Mouse (Mus musculus) midbrain, embryonic 10.5 days (tissue): ENCODE data around the gene Mpc2. TPM values are rescaled to one million over a fixed set of nuclear protein-coding genes. Genes with fewer than 3 reads are reported as not detected.

Experiments used
- DNase-seq: peaks from one replicate; pipeline ENCODE4 v3.0.0-alpha.2; 2017; ENCODE audit warnings: low spot score
- H3K27ac ChIP-seq: fragments of 300-500 bp; sonication (generic); replicated peaks from 2 replicates; pipeline ENCODE4 v1.5.1; 2016; ENCODE audit warnings: mild to moderate bottlenecking
- H3K27me3 ChIP-seq: fragments of 300-500 bp; sonication (generic); 2 replicates; pipeline ENCODE4 v1.6.1; 2016; ENCODE audit warnings: low read depth, mild to moderate bottlenecking; ENCODE audit not compliant: poor library complexity, severe bottlenecking
- H3K36me3 ChIP-seq: fragments of 300-500 bp; sonication (generic); 2 replicates; pipeline ENCODE4 v1.6.1; 2016; ENCODE audit warnings: mild to moderate bottlenecking, moderate library complexity
- H3K4me1 ChIP-seq: fragments of 300-500 bp; sonication (generic); 2 replicates; pipeline ENCODE4 v1.6.1; 2016
- H3K4me3 ChIP-seq: fragments of 300-500 bp; sonication (generic); 2 replicates; pipeline ENCODE4 v1.5.1; 2016; ENCODE audit warnings: mild to moderate bottlenecking, moderate library complexity
- H3K9me3 ChIP-seq: fragments of 300-500 bp; sonication (generic); replicated peaks from 2 replicates; pipeline ENCODE4 v1.6.1; 2016; ENCODE audit warnings: mild to moderate bottlenecking
- WGBS: fragments of 180-500 bp; shearing (Covaris S2); methylation state at CpG from one replicate; pipeline ENCODE4 v1.1.7; 2016; 5-methylcytosine and 5-hydroxymethylcytosine counted together
- polyA plus RNA-seq: library from polyadenylated mRNA; unstranded; fragments of >200 nt; fragmentation: Nextera tagmentation; extraction: Ambion mirVana; gene quantifications from 2 replicates; pipeline ENCODE4 v1.2.1, GENCODE M21; 2016

Gene Mpc2
- polyA plus RNA-seq, result 96.4 and 97.5 TPM in 2 replicates

DNA sequence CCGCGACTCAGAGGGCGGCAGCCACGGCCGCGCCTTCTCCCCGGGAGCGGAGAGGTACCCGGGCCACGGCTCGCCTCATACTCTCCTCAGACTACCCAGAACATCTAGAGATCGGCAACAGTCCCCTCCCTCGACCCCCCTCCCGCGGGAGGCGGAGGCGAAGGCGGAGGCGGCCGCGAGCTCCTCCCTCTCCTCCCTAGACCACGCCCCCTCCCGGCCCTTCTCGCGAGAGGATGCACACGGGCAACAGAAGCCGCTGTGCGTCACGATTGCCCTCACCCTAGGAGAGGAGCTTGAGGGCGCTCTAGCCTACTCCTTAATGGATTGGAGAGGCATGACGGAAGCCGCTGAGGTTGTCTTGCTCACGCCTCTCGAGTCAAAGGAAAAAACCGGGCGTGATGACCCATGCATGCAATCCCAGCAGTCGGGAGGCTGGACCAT lies at the start of gene Mpc2, which contains the start of gene Dcaf6:
Gene Mpc2 (plus strand): TSS at position 278 of the 441 bp plus-strand sequence.
Gene Dcaf6 (minus strand): TSS at position 116 of the 441 bp plus-strand sequence.
- Histone ChIP-seq H3K9me3 (no peaks in the 10 kb centered on the region), H3K27ac (peak within 1 kb of the TSS; percentile 91), H3K4me3 (peak within 1 kb of the TSS; percentile 95), H3K36me3 (no peaks in the 10 kb centered on the region), H3K27me3 (no peaks in the 10 kb centered on the region), H3K4me1 (peaks cover 16% of the 10 kb centered on the region)
- WGBS, result under 1% methylated on average over 33 of the region's 37 CpGs
- peak; percentile 100 for DNase-seq

DNA sequence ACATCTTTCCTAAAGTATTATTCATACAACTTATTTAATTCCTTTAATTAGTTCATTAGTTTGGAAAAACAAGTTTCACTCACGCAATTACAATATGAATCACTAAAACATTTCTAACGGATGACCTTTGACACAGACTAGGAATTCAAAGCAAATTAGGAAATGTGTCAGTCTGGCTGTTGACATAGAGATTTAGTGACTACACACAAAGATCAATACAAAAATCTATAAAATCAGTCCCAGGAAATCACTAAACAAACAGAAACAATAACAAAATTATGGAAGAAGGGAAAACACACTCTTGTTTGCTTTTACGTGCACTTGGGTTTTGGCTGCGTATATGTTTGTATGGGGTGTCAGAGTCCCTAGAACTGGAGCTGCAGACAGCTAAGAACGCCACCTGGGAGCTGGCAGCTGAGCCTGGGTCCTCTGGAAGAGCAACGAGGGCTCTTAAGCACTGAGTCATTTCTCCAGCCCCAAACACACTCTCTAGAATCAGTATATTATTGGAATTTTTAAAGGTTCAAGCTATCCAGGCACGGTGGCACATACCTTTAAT lies 39.0 kb upstream of the Mpc2 start:
- Histone ChIP-seq H3K27me3 (no peaks in the 10 kb centered on the region), H3K9me3 (no peaks in the 10 kb centered on the region), H3K27ac (no peak overlapping the region), H3K36me3 (no peaks in the 10 kb centered on the region), H3K4me1 (no peaks in the 10 kb centered on the region), H3K4me3 (no peak overlapping the region)
- DNase-seq, result no peak
- 74% methylated on average over 7 of the region's 7 CpGs for WGBS

GRCm38 (mm10) chr1:165426254-165426653 lies 34.2 kb upstream of the Mpc2 start:
- Histone ChIP-seq H3K9me3 (no peaks in the 10 kb centered on the region), H3K27me3 (no peaks in the 10 kb centered on the region), H3K4me3 (no peak overlapping the region), H3K36me3 (no peaks in the 10 kb centered on the region), H3K4me1 (no peaks in the 10 kb centered on the region), H3K27ac (no peak overlapping the region)
- no peak for DNase-seq
- WGBS, result 93% methylated on average over 2 of the region's 2 CpGs

DNA sequence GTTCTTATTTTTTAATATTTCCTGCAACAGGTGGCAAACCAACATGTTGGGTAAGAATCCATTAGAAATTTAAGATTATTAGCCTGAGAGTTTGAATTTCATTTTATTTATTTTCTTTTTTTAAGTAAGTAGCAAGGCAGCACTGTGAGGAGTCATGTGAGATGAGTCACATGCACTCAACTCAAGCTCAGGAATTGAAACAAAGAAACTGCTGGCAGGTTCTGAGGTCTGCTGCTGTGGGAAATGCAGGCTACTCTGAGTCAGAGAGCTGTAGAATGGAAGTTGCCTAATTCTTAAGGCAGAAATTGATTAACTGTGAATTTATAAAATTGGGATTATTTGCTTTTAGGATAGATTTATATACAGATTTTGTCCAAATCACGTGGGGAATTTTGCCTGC lies 27.6 kb upstream of the Mpc2 start:
- no peaks in the 10 kb centered on the region for H3K4me1 ChIP-seq
- DNase-seq, result no peak
- H3K9me3 ChIP-seq, result no peaks in the 10 kb centered on the region
- 75% methylated on average over 1 of the region's 1 CpGs for WGBS
- no peaks in the 10 kb centered on the region for H3K36me3 ChIP-seq
- no peaks in the 10 kb centered on the region for H3K27me3 ChIP-seq
- H3K4me3 ChIP-seq, result no peak overlapping the region
- H3K27ac ChIP-seq, result no peak overlapping the region

- no peak for DNase-seq
- Histone ChIP-seq H3K4me1 (0 out of 2 replicates have a peak, but pooled peaks cover 5% of the 10 kb centered on the region), H3K27me3 (no peaks in the 10 kb centered on the region), H3K4me3 (no peak overlapping the region), H3K27ac (no peak overlapping the region), H3K36me3 (no peaks in the 10 kb centered on the region), H3K9me3 (no peaks in the 10 kb centered on the region)
- 93% methylated on average over 1 of the region's 1 CpGs for WGBS
These were observed 22.0 kb upstream of the Mpc2 start for GRCm38 (mm10) chr1:165438289-165439021.

GRCm38 (mm10) chr1:165440788-165441187 lies 19.6 kb upstream of the Mpc2 start:
- Histone ChIP-seq H3K36me3 (no peaks in the 10 kb centered on the region), H3K27ac (no peak overlapping the region), H3K4me1 (0 out of 2 replicates have a peak, but pooled peaks cover 5% of the 10 kb centered on the region), H3K27me3 (no peaks in the 10 kb centered on the region), H3K4me3 (no peak overlapping the region), H3K9me3 (no peaks in the 10 kb centered on the region)
- WGBS, result 71% methylated on average over 3 of the region's 3 CpGs
- no peak for DNase-seq

DNA sequence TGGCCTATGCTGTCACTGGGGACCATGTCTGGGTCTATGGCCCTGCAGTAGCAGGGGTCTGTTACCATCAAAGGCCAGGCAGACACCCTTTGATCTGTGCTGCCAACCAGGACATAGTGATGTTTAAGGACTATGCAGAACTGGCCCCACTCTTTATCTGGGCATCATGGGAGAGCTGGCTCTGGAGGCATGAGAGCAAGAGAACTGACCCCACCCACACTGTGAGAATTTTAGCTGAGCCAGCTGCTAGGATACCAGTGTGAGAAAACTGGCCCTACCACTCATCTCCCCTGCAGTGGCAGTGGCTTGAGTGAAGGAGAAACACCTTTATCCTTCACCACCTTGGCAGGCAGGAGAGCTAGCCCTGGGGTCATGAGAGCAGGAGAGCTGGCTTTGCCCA lies 19.2 kb upstream of the Mpc2 start:
- Histone ChIP-seq H3K4me3 (no peak overlapping the region), H3K4me1 (0 out of 2 replicates have a peak, but pooled peaks cover 5% of the 10 kb centered on the region), H3K27ac (peak overlapping the region; percentile 17; the same call in 1 of the 2 replicates), H3K27me3 (no peaks in the 10 kb centered on the region), H3K9me3 (no peaks in the 10 kb centered on the region), H3K36me3 (no peaks in the 10 kb centered on the region)
- DNase-seq, result no peak

DNA sequence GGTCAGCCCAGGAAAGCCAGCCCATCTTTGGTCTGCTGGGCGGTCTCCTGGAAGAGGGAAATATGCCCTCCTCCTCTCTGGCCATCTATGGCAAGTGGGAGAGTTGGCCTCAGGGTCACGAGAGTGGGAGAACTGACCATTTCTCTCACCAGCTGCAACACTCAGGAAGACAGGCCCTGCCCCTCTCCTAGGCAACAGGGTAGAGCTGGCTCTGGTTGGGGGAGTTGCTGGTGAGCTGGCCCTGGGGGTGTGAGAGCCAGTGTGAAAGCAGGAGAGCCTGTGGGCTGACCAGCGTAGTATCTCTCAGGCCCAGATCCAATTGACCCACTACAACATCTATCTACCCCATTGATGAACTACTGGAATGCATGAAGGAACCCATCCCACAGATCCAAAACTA lies 18.7 kb upstream of the Mpc2 start:
- no peak for DNase-seq
- 0 out of 2 replicates have a peak, but pooled peaks cover 5% of the 10 kb centered on the region for H3K4me1 ChIP-seq
- no peak overlapping the region for H3K4me3 ChIP-seq
- peak overlapping the region; percentile 17; the same call in 1 of the 2 replicates for H3K27ac ChIP-seq
- WGBS, result 84% methylated on average over 3 of the region's 3 CpGs
- no peaks in the 10 kb centered on the region for H3K36me3 ChIP-seq
- H3K27me3 ChIP-seq, result no peaks in the 10 kb centered on the region
- H3K9me3 ChIP-seq, result no peaks in the 10 kb centered on the region

- H3K4me1 ChIP-seq, result peaks cover 16% of the 10 kb centered on the region
- H3K9me3 ChIP-seq, result no peaks in the 10 kb centered on the region; the same call in 1 of the 2 replicates
- peak overlapping the region; percentile 91 for H3K27ac ChIP-seq
- H3K36me3 ChIP-seq, result no peaks in the 10 kb centered on the region
- peak overlapping the region; percentile 95 for H3K4me3 ChIP-seq
- no peaks in the 10 kb centered on the region for H3K27me3 ChIP-seq
- WGBS, result 26% methylated on average over 7 of the region's 7 CpGs
- DNase-seq, result no peak
These were observed 1.4 kb upstream of the Mpc2 start for GRCm38 (mm10) chr1:165459041-165459502.

GRCm38 (mm10) chr1:165459503-165460181 lies 795 bp upstream of the Mpc2 start:
- H3K27me3 ChIP-seq, result no peaks in the 10 kb centered on the region
- peak; percentile 62 for DNase-seq
- under 1% methylated on average over 60 of the region's 60 CpGs for WGBS
- H3K27ac ChIP-seq, result peak overlapping the region; percentile 91
- no peaks in the 10 kb centered on the region for H3K9me3 ChIP-seq
- peak overlapping the region; percentile 95 for H3K4me3 ChIP-seq
- H3K4me1 ChIP-seq, result peaks cover 16% of the 10 kb centered on the region
- no peaks in the 10 kb centered on the region for H3K36me3 ChIP-seq

GRCm38 (mm10) chr1:165460801-165461377 lies 452 bp downstream of the Mpc2 start:
- peak overlapping the region; percentile 91 for H3K27ac ChIP-seq
- under 1% methylated on average over 41 of the region's 41 CpGs for WGBS

GRCm38 (mm10) chr1:165461681-165462080 lies 1.2 kb downstream of the Mpc2 start:
- Histone ChIP-seq H3K27ac (peak overlapping the region; percentile 91), H3K9me3 (no peaks in the 10 kb centered on the region), H3K4me3 (peak overlapping the region; percentile 95), H3K27me3 (no peaks in the 10 kb centered on the region), H3K4me1 (peaks cover 16% of the 10 kb centered on the region), H3K36me3 (no peaks in the 10 kb centered on the region)
- no peak for DNase-seq
- WGBS, result 3% methylated on average over 9 of the region's 9 CpGs

More at GRCm38 (mm10) chr1:165460801-165461377, 452 bp downstream of the Mpc2 start:
- Histone ChIP-seq H3K9me3 (no peaks in the 10 kb centered on the region), H3K4me1 (peaks cover 16% of the 10 kb centered on the region), H3K4me3 (peak overlapping the region; percentile 95), H3K27me3 (no peaks in the 10 kb centered on the region), H3K36me3 (no peaks in the 10 kb centered on the region)
- DNase-seq, result peak; percentile 99
